Mouse (Mus musculus): ENCODE data around the gene Flot1.

DNA sequence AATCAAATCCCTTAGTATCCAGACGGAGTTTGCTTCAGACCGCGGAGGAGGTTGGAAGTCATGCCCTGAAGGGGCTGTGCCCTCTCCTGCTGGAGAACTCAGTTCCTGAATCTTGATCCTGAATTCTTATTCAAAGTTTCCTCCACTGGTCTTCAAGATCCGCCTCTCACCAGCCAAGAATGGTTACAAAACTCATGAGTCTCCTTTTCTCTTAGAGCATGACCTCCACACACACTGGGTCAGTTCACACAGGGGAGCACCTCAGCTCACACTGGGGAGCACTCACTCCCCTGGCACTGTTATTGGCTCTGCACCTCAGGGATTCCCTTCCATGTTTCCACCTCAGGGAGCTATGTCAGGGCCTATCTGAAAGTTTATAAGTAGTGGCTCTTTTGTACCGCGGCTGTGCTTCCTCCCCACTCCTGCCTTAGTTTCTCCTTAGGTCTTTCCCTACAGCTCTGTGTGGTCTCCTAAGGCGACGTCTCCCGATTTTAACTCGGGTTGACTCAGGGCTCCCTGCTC is 41.9 kb downstream of the Flot1 start:
- no peak for TF ChIP-seq CTCF (IDR thresholded peaks at IDR 0.05; ENCODE audit: borderline replicate concordance, insufficient read depth, low read depth, low read length)
- no peak for TF ChIP-seq POLR2A (IDR thresholded peaks at IDR 0.05; ENCODE audit: borderline replicate concordance, insufficient read depth, low read length)
